Mouse (Mus musculus) ES-Bruce4 (cell line): ENCODE data around the gene Mcub.

Source experiments
- CTCF ChIP-seq: IDR thresholded peaks from one replicate; pipeline ENCODE4 v1.8.1; 2011; ENCODE audit warnings: low read depth, low read length
- POLR2A ChIP-seq: IDR thresholded peaks from one replicate; pipeline ENCODE4 v1.8.1; 2011; ENCODE audit warnings: low read length; ENCODE audit not compliant: insufficient read depth

- TF ChIP-seq CTCF: no peak
- no peak for TF ChIP-seq POLR2A
Observed at GRCm38 (mm10) chr3:129998526-129998925, 28.5 kb upstream of the Mcub start.
